Mouse (Mus musculus): ENCODE results near the gene Prmt3.
A peak's percentile ranks its signal among the peaks of the same experiment; 100 is the strongest.

Prmt3 gene

DNA sequence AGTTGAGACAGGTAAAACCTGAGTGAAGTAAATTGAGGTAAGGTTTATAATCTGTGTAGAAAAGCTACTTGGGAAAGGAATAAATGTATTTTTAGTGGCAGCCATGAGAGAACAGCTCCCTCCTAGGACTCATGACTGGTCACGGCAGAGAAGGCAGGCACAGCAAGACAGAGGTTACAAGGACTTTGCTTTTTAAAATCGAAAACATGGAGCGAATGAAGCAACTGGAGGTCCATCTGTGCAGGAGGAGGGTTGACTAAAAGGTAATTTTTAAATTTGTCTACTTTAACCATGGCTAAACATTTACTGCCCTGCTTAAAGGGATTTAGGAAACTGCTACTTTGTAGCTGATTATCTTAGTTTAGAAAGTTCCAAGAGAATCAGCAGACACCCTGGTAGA, 81.7 kb downstream of the Prmt3 start:
- DNase-seq = peak; percentile 58

- no peak for DNase-seq
Measured at GRCm38 (mm10) chr7:49861196-49861595, 83.0 kb downstream of the Prmt3 start.

GRCm38 (mm10) chr7:49863753-49864152, 85.6 kb downstream of the Prmt3 start:
- no peak for DNase-seq

DNA sequence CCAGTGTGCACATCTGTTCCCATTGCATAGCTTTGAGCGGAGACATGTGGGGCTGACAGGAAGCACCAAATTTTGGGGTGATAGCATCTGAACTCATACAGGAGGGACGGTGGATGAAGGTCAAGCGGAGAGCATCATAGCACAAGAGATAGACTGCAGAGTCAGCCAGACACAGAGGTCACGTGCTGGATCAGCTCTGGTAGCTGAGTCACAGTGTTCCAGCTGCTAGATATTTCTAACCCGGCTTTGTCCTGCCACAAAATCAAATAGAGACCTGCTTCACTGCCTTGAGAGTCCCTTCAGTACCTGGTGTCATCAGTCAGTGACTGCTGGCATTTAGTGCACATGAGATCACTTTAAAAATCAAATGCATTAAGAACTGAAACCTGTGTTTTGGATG, 91.5 kb downstream of the Prmt3 start:
- no peak for DNase-seq

DNA sequence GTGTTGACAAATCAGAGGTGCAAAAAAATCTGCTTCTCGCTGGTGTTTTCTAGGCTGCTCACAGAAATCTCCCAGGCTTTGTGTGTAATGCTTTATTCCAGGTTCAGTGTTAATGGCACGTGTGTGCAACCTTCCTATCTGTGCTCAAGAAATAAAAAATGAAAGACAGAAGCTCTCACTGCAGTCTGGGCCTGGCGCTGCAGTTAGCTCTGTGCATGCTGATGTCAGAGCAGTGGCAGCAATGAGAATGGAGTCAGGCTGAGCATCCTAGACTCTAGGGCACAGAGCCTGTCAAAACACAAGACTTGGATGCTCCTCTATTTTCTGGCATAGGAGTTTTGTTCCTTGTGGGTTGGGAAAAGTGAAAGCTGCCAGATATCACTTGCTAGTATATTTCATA, 92.1 kb downstream of the Prmt3 start:
- DNase-seq = no peak

DNA sequence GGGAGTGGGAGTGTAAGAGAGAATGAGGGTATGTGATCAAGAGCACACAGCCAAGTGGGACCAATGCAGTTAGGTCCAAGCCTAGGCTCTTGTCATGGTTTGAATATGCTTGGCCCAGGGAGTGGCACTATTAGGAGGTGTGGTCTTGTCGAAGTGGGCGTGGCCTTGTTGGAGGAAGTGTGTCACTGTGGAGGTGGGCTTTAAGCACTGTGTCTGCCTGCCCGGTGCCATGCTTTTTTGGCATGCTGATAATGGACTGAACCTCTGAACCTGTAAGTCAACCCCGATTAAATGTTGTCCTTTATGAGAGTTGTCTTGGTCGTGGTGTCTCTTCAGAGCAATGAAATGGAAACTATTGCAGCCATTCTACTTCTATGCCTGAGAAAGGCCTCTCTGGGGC, 99.2 kb downstream of the Prmt3 start:
- DNase-seq = no peak

- DNase-seq = no peak
Measured at GRCm38 (mm10) chr7:49879051-49879450, 100.9 kb downstream of the Prmt3 start.

DNA sequence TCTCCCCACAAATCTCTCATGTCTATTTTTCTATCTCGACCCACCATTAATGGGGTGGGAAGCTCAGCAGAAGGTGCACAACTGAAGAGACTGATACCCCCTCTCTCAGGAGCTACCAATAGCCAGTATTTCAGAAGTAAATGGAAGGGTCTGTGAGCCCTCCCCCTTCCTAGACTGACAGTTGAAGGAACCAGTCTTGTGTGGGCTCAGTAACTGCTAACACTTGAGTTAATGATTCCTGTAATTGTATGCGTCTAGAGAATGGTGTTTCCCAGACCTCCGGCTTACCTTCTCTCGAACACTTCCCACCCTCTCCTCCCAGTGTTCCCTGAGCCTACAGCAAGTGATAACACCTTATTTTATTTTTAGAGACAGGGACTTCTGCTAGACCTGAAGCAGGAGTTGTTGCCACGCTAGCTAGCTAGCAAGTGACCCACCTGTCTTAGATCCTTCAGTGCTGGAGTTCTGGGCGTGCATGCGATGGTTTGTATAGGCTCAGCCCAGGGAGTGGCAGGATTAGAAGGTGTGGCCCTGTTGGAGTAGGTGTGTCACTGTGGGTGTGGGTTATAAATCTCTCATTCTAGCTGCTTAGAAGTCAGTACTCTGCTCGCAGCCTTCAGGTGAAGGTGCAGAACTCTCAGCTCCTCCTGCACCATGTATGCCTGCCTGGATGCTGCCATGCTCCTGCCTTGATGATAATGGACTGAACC, 102.0 kb downstream of the Prmt3 start:
- no peak for DNase-seq

- peak; percentile 79 for DNase-seq
Measured at GRCm38 (mm10) chr7:49882288-49882687, 104.1 kb downstream of the Prmt3 start.

- peak; percentile 6 for DNase-seq
Measured at GRCm38 (mm10) chr7:49882694-49883389, 104.7 kb downstream of the Prmt3 start.

DNA sequence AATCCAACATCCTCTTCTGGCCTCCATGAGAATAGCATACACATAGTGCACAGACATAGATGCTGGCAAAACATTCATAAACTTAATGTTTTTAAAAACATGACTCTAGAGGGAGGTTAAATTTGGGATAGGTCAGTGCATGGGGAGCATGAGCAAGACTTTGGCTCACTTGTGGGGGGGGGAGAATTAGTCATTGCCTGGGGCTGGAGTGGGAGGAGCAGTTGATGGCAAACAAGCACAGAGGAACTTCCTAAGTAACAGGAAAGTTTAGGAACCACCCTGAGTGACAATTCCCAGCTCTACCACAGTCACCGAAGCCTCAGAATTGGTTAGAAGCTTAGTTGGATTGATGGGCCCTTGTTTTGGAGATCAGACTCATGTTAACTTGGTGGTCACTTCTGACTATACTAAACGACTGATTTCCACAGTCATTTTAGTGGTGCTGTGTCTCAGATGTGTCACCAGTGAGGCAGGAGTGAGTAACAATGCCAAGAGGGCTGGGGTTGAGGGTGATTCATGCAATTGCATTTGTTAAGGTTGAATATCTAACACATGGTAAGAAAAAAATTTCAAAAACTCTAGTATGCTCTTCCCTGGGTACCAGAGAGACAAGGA, 109.7 kb downstream of the Prmt3 start:
- DNase-seq = no peak

GRCm38 (mm10) chr7:49894786-49895185, 116.6 kb downstream of the Prmt3 start:
- DNase-seq = no peak

DNA sequence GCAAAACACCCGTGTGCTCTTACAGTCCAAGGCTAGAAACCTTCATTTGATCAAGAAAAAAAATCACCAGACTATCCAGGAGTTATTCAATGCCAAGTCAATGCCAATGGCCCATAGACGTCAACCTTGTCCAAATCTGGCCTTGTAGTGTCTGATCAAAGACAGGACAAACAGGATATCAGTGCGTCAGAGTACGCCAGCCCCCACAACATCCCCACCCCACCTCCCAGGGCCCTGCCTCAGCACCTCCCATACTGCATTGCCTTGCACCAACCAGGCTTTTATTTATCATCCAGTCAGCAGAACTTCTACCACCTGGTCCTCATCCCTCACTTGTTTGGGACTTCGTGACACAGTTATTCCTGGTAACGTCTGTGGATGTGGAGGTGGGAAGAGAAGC, 117.2 kb downstream of the Prmt3 start:
- DNase-seq = no peak

DNA sequence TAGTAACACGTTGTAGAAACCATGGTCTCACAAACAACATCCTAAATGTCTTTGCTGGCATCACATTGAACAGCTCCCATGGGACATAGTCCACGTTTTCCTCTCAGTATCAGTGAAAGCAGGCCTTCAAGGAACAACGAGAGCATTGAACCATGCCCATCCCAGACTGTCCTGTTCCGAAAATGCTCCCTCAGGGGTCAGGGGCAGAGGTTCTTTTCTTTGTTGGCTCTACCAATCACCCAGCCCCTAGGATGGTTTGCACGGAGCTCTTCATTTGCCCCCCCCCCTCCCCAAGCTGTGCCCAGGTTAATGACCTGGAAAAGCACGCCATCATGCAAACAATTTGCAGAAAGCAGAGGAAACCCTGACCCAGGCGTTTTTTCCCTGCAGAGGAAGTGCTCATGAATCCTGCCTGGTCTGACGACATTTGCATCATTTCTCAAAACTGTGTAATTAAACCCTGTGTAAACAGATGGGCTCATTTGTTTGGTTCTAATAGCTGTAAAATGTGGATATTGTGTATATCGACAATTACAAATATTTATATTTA, 123.9 kb downstream of the Prmt3 start:
- peak; percentile 26 for DNase-seq

GRCm38 (mm10) chr7:49907191-49908171, 129.3 kb downstream of the Prmt3 start:
- no peak for DNase-seq
